Mouse (Mus musculus) frontal cortex, postnatal 25 days (tissue): ENCODE measurements around the gene Sorbs2.
A peak's percentile ranks its signal among the peaks of the same experiment; 100 is the strongest.

ENCODE experiments used
- DNase-seq, 2 experiments: peaks; one replicate each; pipeline ENCODE4 v3.0.0; 2022; ENCODE audit warnings: low spot score in 2 of 2

Sorbs2 gene

GRCm38 (mm10) chr8:45579714-45580543 lies 72.3 kb downstream of the Sorbs2 start:
- no peak for DNase-seq

GRCm38 (mm10) chr8:45580544-45580866 lies 72.9 kb downstream of the Sorbs2 start:
- DNase-seq: no peak

DNA sequence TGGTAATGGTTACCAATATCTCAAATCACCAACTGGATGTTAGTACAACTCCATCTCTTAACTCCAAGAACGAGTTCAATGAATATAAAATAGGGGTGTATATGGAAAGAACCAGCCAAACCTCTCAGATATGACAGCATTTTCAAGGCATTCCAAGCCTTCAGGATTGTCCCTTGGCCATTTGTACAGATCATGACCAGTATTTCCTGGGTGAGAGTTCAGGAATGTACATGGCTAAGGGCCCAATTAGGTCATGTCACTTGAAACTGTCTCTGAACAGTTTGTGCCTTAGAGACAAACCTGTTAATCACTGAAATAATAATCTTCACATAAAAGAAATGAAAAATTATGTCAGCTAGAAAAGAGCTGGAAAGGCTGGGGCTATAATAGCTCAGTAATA lies 76.3 kb downstream of the Sorbs2 start:
- no peak for DNase-seq

DNA sequence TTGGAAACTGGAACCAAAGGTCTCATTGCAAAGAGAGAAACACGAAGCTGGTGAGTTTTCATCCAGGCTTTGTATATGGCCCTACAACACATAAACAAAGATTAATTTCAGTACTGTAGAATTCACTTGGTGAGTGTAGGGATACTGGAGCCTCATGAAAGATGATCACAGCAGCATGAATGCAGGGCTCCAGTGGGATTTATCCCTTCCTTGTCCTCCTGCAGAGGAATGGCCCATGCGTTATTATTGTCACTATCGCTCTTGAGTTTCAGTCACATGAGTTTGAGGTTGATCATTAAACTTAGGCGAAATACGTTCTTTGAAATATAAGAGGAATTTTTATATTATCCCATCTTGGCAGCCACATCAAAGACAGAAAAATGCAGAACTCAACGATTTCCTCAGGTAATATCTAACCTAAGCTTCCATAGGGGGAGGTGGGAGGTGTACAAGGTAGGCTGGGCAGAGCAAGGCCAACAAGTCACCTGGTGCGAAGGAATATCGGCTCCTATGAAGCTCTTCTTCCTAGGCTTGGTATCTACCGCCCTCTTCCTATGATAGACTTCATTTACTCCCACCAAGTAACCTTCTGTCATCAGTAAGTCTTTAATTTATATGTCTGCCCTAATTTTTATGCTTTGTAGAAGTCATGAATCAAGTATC lies 76.9 kb downstream of the Sorbs2 start:
- no peak for DNase-seq

GRCm38 (mm10) chr8:45585158-45585557 lies 77.6 kb downstream of the Sorbs2 start:
- no peak for DNase-seq

DNA sequence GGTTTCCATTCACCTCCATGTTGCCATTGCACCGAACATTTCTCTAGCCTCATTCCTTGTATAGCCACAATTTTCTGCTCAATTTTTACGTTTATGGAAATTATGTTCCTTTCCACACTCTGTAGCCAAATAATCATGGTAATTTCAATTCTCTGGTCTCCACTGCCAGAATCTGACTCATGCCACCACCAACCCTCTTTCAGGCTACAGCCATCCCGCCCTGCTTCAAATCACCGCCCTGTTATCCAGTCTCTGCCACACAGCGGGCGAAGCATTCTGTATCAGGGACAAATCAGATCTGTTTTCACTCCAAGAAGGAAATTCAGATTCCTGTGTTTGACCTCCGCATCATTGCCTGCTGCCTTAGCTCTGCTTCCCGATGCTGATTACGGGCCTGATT lies 79.4 kb downstream of the Sorbs2 start:
- DNase-seq: no peak

DNA sequence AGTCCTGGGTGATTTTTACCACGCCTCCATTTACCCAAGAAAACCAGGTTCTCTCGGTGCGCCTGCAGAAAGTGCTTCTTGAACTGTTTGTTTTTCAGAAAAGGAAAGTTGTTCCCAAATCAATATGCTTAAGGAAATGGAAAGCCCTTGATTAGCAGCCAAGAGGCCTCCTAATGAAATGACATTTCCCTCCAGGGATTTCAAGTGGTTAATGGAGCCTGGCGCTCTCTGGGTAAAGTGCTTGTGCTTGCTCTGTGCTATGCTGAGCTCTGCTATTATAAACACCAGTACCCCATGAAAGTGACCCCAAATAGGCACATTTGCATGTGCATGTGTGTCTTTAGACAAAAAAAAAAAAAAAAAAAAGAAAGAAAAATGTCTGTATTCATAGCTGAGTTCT lies 84.3 kb downstream of the Sorbs2 start:
- DNase-seq: no peak

GRCm38 (mm10) chr8:45593711-45594110 lies 86.1 kb downstream of the Sorbs2 start:
- DNase-seq: peak; percentile 39 to 46

DNA sequence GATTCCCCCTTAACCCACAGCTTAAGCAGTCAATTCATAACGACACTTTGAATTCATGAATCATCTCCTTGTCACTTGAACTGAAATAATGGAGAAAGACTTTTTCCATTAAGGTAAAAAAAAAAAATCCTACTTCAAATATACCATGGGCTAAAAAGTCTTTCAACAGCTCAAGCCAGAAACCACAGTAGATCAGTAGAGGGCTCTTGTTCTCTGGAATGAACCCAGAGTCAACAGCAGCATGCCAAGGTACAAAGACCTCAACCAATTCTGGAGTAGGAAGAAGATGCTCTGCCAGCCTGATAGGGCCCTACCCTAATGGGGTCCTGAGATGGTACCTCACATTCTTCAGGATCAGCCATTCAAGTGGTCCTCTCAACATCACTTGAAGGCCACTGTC lies 88.4 kb downstream of the Sorbs2 start:
- no peak for DNase-seq

GRCm38 (mm10) chr8:45596591-45596990 lies 89.0 kb downstream of the Sorbs2 start:
- DNase-seq: no peak

DNA sequence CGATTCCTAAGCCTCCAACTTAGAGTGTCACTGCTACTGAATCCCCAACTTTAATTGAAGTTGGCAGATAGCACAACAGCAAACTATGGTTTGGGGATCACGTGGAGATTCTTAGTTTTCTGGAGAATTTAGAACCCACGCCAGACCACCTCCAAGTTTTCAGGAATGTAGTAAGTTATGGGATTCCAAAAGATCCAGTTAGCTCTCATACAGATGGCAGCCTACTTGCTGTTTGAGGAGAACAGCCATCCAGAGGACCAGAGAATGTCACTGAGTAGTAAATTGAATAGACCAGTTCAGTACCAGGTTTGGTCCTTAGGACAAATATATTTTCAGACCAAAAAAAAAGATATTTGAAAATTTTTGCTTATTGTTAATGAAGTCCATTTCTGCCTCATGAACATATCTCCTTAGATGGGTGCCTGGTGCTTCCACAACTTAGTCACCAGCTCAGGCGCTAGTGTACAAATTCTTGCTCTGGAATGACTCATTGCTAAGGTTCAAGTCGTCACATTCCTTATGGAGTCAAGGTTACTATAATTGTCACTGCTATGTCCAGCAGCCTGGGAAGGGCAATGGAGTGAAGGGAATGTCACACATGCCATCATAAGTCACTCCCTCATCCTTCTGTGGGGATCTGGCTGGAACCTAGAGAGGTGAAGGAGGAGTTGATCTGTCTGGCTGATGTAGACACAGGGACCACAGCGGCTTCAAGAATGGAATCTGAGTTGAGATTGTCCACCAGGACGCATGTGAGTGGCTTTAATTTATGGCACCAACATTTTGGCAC lies 90.2 kb downstream of the Sorbs2 start:
- DNase-seq: no peak

DNA sequence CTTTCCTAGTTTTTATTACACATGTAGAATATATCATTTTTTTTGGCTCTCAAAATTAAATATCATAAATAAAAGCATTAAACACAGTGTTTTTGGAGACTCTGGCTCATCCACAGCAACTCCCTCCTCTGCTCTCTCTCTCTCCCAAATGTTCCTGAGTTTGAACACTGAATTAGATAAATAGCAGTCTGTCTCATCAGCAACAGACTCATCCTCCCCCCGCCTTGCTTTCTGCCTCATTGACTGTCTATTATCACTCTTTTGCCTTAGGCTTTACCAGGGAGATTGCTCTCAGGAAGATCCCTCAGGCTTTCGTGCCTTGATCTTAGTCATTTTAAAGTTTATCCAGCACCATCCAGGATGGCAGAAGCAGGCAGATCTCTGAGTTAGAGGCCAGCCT lies 91.3 kb downstream of the Sorbs2 start:
- no peak for DNase-seq

DNA sequence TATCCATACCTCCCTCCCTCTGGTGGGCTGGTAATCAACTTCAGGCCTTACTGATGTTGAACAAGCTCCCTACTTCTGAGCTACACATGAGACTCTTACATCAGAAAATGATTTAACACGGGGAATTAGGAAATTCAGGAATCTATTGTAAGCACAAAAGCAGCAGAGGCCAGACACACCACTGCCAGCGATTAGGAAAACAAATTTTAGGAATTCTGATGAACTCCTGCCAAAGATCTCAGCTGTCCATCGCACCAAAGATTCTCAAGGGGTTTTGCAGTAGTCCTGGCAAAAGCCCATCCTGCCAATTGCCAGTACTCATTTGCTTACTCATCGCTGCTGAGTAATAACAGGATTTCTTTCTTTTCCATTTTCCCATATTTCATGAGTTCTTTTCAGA lies 94.4 kb downstream of the Sorbs2 start:
- no peak for DNase-seq

DNA sequence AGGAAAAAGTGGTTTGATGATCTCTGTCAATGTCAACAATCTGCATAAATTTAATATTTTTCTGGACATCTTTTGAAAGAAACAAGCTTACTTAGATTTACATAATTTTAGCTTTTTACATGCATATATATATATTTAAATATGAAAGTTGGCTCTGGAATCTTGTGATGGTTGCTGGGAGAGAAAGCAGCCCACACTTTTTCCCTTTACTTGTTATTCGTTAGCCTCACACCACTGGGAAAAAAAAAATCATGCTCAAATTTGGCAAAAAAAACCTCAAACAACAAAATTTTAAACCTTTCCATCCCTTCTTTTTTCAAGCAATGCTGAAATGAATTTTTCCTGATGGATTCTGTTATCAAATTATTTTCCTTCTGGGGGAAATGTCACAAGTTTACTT lies 97.8 kb downstream of the Sorbs2 start:
- no peak for DNase-seq

- no peak for DNase-seq
Measured at GRCm38 (mm10) chr8:45607012-45607411, 99.4 kb downstream of the Sorbs2 start.

DNA sequence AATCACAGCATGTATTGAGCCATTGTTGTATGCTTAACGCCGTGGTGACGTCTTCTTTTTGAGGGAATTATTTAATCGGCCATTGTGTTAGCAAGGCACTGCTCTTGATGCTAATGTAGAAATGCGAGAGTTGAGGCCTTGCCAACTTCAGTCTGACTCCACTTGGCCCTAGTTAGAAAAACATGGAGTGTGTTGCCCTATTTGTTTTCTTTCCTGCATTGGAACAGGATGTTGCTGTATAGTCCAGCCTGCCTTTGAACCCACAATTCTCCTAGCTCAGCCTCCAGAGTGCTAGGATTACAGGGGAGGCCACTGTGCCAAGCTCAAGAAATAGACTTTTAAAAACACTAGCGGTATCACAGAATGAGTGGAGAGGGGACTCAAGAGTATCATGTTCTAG lies 100.8 kb downstream of the Sorbs2 start:
- no peak for DNase-seq

DNA sequence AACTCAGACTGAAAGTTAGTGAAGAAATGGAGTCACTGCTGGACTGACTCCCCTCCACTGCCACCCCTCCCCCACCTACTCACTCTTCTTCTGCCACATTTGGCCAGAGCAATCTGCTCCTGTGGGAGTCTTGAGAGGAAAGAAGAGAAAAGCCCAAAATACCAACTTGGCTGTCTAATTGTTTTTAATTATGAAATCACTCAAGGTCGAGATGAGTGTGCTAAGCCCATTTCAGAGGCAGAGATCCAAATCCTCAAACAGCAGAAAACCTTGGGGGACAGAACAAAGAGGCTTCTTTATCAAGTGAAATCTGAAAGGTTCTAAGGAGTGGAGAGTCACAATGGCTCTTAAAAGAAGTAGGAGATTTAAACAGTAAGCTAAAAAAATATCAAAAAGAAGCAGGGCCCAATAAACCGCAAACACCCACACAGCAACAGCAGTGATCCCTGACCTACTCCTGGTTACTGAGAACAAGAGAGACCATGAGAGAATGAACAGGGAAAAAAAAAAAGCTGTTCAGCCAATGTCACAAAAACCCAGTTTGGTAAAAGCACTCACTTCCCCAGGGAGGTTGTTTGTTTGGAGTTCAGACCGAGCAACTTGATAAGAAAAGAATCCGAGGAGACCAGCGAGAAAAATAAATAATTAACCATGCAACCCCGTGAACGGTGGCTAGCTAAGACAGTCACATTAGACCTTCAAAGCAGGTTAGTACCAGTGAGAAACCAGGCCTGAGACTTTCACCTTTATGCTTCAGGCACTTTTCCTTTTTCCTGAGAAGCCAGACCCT lies 103.0 kb downstream of the Sorbs2 start:
- no peak for DNase-seq

DNA sequence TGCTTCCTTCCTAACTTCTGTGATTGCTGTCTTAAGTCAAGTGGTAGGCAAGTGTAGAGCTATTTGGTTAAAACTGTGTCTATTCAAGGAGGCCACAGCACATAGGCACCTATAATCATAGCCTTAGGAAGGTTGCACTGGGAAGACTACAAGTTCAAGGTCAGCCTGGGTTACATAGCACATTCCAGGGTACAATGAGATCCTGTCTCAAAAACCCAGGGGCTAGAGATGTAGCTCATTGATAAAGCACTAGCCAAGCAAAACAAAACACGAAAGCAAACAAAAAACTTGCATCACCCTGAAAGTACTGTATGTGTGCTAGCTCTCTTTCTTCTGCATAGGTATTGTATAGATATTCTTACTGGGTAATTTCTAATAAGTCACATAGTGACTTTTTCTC lies 103.7 kb downstream of the Sorbs2 start:
- DNase-seq: no peak

- DNase-seq: no peak
Measured at GRCm38 (mm10) chr8:45614610-45615009, 107.0 kb downstream of the Sorbs2 start.

DNA sequence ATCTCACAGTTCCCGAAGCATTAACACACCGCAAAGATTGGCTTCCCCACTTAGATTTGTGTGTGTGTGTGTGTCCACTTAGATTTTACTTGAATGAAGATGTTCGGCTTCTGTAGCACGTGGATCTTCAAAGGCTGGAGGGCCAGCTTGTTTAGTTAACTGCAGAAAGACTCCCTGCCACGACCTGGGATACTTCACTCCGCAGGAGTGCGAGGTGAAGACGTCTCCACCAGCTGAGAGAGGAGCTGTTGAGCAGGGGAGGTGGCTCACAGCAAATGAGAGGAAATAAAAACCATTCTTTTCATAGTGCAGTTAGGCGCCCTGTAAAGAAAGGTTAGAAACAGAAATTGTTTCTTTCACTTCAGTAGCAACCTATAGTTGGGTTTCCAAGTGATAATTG lies 107.5 kb downstream of the Sorbs2 start:
- no peak for DNase-seq

GRCm38 (mm10) chr8:45615551-45615950 lies 108.0 kb downstream of the Sorbs2 start:
- DNase-seq: no peak

DNA sequence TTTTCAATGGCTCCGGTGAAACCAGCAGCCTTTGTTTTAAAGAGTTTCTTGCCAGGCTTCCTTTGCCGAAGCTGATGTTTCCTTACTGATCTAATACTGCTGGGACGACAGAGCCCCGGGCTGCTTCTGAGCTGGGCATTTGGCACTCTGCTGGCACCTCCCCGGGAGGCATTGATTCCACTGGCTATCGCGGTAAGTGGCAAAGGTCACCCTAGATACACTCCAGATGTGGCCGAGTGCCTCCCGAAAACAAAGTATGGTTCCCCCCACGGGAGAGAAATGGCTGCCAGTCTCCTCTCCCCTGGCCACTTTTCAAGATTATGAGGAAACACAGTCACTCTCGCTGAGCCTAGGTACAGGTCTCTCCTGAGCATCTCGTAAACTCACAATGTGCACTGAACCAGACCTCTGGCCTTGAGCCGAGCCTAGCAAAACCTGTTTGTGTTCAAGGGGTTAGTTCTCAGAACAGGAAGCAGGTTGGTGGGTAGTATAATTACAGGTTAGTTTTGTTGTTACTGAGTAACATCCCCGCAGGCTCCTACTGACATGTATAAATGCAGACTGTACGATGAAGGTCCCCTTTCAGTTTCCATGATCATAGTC lies 114.1 kb downstream of the Sorbs2 start:
- no peak for DNase-seq
